Mouse (Mus musculus) heart, adult 2 months (tissue): ENCODE results near the gene Dpt. TPM values are rescaled to one million over a fixed set of nuclear protein-coding genes. Genes with fewer than 3 reads are reported as not detected.

Experiments
- DNase-seq, 2 experiments: peaks; one replicate each; pipeline ENCODE4 v3.0.0; 2021
- H3K27ac ChIP-seq: fragments of 200-600 bp; 2 replicates; pipeline ENCODE4 v1.8.1; 2022
- H3K27me3 ChIP-seq: fragments of 200-500 bp; 2 replicates; pipeline ENCODE4 v1.6.1; 2012; ENCODE audit warnings: mild to moderate bottlenecking, low read length, inconsistent platforms, mixed read lengths; ENCODE audit not compliant: control insufficient read depth, insufficient read depth
- H3K36me3 ChIP-seq: fragments of 200-500 bp; 2 replicates; pipeline ENCODE4 v1.6.1; 2012; ENCODE audit warnings: low read length, inconsistent platforms; ENCODE audit not compliant: control insufficient read depth, insufficient read depth
- H3K4me1 ChIP-seq: fragments of 200-500 bp; 2 replicates; pipeline ENCODE4 v1.6.1; 2011; ENCODE audit warnings: low read length; ENCODE audit not compliant: control insufficient read depth, insufficient read depth
- H3K4me3 ChIP-seq: fragments of 200-600 bp; 2 replicates; pipeline ENCODE4 v1.8.1; 2022
- H3K79me2 ChIP-seq: fragments of 200-500 bp; replicated peaks from 2 replicates; pipeline ENCODE4 v1.6.1; 2012; ENCODE audit warnings: mild to moderate bottlenecking, inconsistent platforms, low read length, moderate library complexity, mixed read lengths; ENCODE audit not compliant: control insufficient read depth, insufficient read depth
- H3K9ac ChIP-seq: fragments of 200-500 bp; 2 replicates; pipeline ENCODE4 v1.6.1; 2012; ENCODE audit warnings: low read depth, mild to moderate bottlenecking, control low read depth, inconsistent platforms, low read length, mixed read lengths
- CTCF ChIP-seq: fragments of 200-600 bp; IDR thresholded peaks from 2 replicates; pipeline ENCODE4 v1.8.1; 2022; ENCODE audit warnings: antibody characterized with exemption, mild to moderate bottlenecking, moderate library complexity
- EP300 ChIP-seq: fragments of 200-500 bp; IDR thresholded peaks from 2 replicates; pipeline ENCODE4 v1.6.1; 2011; ENCODE audit warnings: low read depth, low read length, control low read depth; ENCODE audit not compliant: insufficient read depth
- POLR2A ChIP-seq: fragments of 200-500 bp; IDR thresholded peaks from 2 replicates; pipeline ENCODE4 v1.6.1; 2011; ENCODE audit warnings: mild to moderate bottlenecking, low read depth, low read length, control low read depth; ENCODE audit not compliant: insufficient read depth
- WGBS: fragments of 180-500 bp; shearing (Covaris S2); methylation state at CpG from one replicate; pipeline ENCODE4 v1.1.7; 2018; 5-methylcytosine and 5-hydroxymethylcytosine counted together
- intact Hi-C: fragments of 180-260 bp; cut with DNase I; formaldehyde crosslinking; loops from one replicate; pipeline ENCODE4 v1.15.1; 2025
- polyA plus RNA-seq: library from polyadenylated mRNA; depleted of rRNA; stranded (reverse); fragments of >200 nt; gene quantifications from 2 replicates; pipeline ENCODE4 v1.2.3, GENCODE M21; 2012; rRNA removed
- total RNA-seq, 2 experiments: library from RNA; stranded (reverse); gene quantifications; 2 replicates each; pipeline ENCODE4 v1.2.3; 2021

The Dpt gene
- total and polyA plus RNA-seq, 3 experiments = 69.7 to 108 (median 89.3) TPM

- 64% methylated on average over 11 of the region's 11 CpGs for WGBS
- no peak for DNase-seq
- Histone ChIP-seq H3K4me3 (no peak overlapping the region), H3K79me2 (no peaks in the 10 kb centered on the region), H3K9ac (no peak overlapping the region), H3K27ac (no peak overlapping the region), H3K36me3 (peaks cover 3% of the 10 kb centered on the region; the same call in 1 of the 2 replicates), H3K27me3 (no peaks in the 10 kb centered on the region), H3K4me1 (no peaks in the 10 kb centered on the region; the same call in 1 of the 2 replicates)
- intact Hi-C loops = no loop called here
- TF ChIP-seq POLR2A = no peak
- no peak for TF ChIP-seq EP300
- TF ChIP-seq CTCF = no peak
Observed at GRCm38 (mm10) chr1:164859952-164860351, 63.5 kb downstream of the Dpt start.

- Histone ChIP-seq H3K27me3 (no peaks in the 10 kb centered on the region), H3K4me1 (no peaks in the 10 kb centered on the region; the same call in 1 of the 2 replicates), H3K79me2 (no peaks in the 10 kb centered on the region), H3K4me3 (no peak overlapping the region), H3K36me3 (peaks cover 3% of the 10 kb centered on the region; the same call in 1 of the 2 replicates), H3K27ac (no peak overlapping the region), H3K9ac (no peak overlapping the region)
- TF ChIP-seq POLR2A = no peak
- TF ChIP-seq EP300 = no peak
- no peak for TF ChIP-seq CTCF
- DNase-seq = no peak
- 88% methylated on average over 2 of the region's 2 CpGs for WGBS
- intact Hi-C loops = no loop called here
Observed at GRCm38 (mm10) chr1:164860782-164861181, 64.3 kb downstream of the Dpt start.

GRCm38 (mm10) chr1:164861501-164861900 is 65.1 kb downstream of the Dpt start:
- H3K4me1 ChIP-seq = no peaks in the 10 kb centered on the region; the same call in 1 of the 2 replicates
- TF ChIP-seq POLR2A (no peak), EP300 (no peak), CTCF (no peak)
- no peak overlapping the region for H3K4me3 ChIP-seq
- H3K36me3 ChIP-seq = peaks cover 3% of the 10 kb centered on the region; the same call in 1 of the 2 replicates
- no peaks in the 10 kb centered on the region for H3K79me2 ChIP-seq
- no peak overlapping the region for H3K27ac ChIP-seq
- no peak overlapping the region for H3K9ac ChIP-seq
- 56% methylated on average over 4 of the region's 4 CpGs for WGBS
- intact Hi-C loops = no loop called here
- no peaks in the 10 kb centered on the region for H3K27me3 ChIP-seq
- no peak for DNase-seq

GRCm38 (mm10) chr1:164862946-164863883 is 66.8 kb downstream of the Dpt start:
- no peak overlapping the region for H3K27ac ChIP-seq
- TF ChIP-seq POLR2A (no peak), EP300 (no peak), CTCF (no peak)
- no peaks in the 10 kb centered on the region for H3K27me3 ChIP-seq
- no peaks in the 10 kb centered on the region for H3K79me2 ChIP-seq
- WGBS = 78% methylated on average over 12 of the region's 12 CpGs
- no peak for DNase-seq
- H3K4me1 ChIP-seq = no peaks in the 10 kb centered on the region
- H3K36me3 ChIP-seq = no peaks in the 10 kb centered on the region
- no peak overlapping the region for H3K9ac ChIP-seq
- intact Hi-C loops = no loop called here
- no peak overlapping the region for H3K4me3 ChIP-seq

GRCm38 (mm10) chr1:164864666-164865065 is 68.2 kb downstream of the Dpt start:
- no peaks in the 10 kb centered on the region for H3K27me3 ChIP-seq
- intact Hi-C loops = no loop called here
- no peak for DNase-seq
- TF ChIP-seq CTCF = no peak
- no peak for TF ChIP-seq POLR2A
- no peak for TF ChIP-seq EP300
- no peaks in the 10 kb centered on the region for H3K4me1 ChIP-seq
- H3K79me2 ChIP-seq = no peaks in the 10 kb centered on the region
- no peak overlapping the region for H3K9ac ChIP-seq
- H3K27ac ChIP-seq = no peak overlapping the region
- WGBS = 89% methylated on average over 3 of the region's 3 CpGs
- no peak overlapping the region for H3K4me3 ChIP-seq
- H3K36me3 ChIP-seq = no peaks in the 10 kb centered on the region

- TF ChIP-seq POLR2A (no peak), CTCF (peak; percentile 51), EP300 (no peak)
- 55% methylated on average over 7 of the region's 7 CpGs for WGBS
- H3K36me3 ChIP-seq = no peaks in the 10 kb centered on the region
- no peak overlapping the region for H3K27ac ChIP-seq
- H3K79me2 ChIP-seq = no peaks in the 10 kb centered on the region
- no peak overlapping the region for H3K4me3 ChIP-seq
- no peaks in the 10 kb centered on the region for H3K27me3 ChIP-seq
- H3K4me1 ChIP-seq = no peaks in the 10 kb centered on the region
- H3K9ac ChIP-seq = no peak overlapping the region
- peak in 1 of 2 experiments; percentile 23 for DNase-seq
- intact Hi-C loops = no loop called here
Observed at GRCm38 (mm10) chr1:164870694-164871093, 74.2 kb downstream of the Dpt start.

Other genes with a start within 250 kb of the Dpt start
- not detected for gene Xcl1, start 138.9 kb downstream of the Dpt start, total RNA-seq
- gene Xcl1, start 138.9 kb downstream of the Dpt start, polyA plus RNA-seq = 0.27 TPM in 1 of 2 replicates, not detected in the other